Mouse (Mus musculus): ENCODE data around the gene Bhlha9.

DNA sequence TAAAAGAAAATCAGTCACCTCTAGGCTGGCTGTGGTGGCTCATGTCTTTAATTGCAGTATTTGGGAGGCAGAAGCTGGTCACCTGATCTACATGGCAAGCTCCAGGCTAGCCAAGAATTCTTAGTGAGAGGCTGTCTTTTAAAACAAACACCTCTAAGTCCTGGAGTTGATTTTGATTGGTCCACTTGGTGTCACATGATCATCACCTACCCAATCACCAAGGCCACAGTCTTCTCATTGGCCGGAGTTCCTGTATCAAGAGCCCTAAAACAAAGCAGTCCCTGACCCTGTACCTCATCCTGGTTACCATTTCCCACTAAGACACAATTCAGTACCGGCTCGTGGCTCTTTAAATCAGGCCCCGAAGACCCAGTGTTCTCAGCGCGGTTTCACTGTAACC, 23.5 kb downstream of the Bhlha9 start:
- no peak for TF ChIP-seq ZMIZ1 (IDR thresholded peaks at IDR 0.05; ENCODE audit: low read depth, low read length)
- no peak for TF ChIP-seq POLR2A (IDR thresholded peaks at IDR 0.05; ENCODE audit: control insufficient read depth in 1 of 2, insufficient read depth in 1 of 2, low read depth in 1 of 2, low read length in 2 of 2, poor library complexity in 1 of 2)
- no peak for TF ChIP-seq CTCF (IDR thresholded peaks at IDR 0.05 in 2 of 3, conservative IDR thresholded peaks at IDR 0.05 in 1 of 3; ENCODE audit: control insufficient read depth in 1 of 3, insufficient read depth in 1 of 3, low read depth in 2 of 3, low read length in 3 of 3, poor library complexity in 1 of 3, severe bottlenecking in 1 of 3)
- no peak for TF ChIP-seq CHD1 (IDR thresholded peaks at IDR 0.05; ENCODE audit: low read depth, low read length)
- TF ChIP-seq NELFE (IDR thresholded peaks at IDR 0.05; ENCODE audit: low read depth, low read length), result no peak
- no peak for TF ChIP-seq HCFC1 (IDR thresholded peaks at IDR 0.05; ENCODE audit: low read depth, low read length)
- TF ChIP-seq TCF12 (IDR thresholded peaks at IDR 0.05; ENCODE audit: low read depth, low read length), result no peak
- no peak for TF ChIP-seq E2F4 (IDR thresholded peaks at IDR 0.05; ENCODE audit: borderline replicate concordance, low read depth, low read length)

Data from MEL (cell line).